Mouse (Mus musculus) effector memory CD4-positive, alpha-beta T cell, adult 7 months (primary cell): ENCODE measurements around the gene Slit1. TPM values are rescaled to one million over a fixed set of nuclear protein-coding genes. Genes with fewer than 3 reads are reported as not detected.

Source experiments
- polyA plus RNA-seq: library from polyadenylated mRNA; unstranded; fragments of 100-300 nt; shearing (Covaris generic); gene quantifications from one replicate; pipeline ENCODE4 v1.2.1, GENCODE M21; 2017

Gene Slit1
- 0.11 TPM for polyA plus RNA-seq

DNA sequence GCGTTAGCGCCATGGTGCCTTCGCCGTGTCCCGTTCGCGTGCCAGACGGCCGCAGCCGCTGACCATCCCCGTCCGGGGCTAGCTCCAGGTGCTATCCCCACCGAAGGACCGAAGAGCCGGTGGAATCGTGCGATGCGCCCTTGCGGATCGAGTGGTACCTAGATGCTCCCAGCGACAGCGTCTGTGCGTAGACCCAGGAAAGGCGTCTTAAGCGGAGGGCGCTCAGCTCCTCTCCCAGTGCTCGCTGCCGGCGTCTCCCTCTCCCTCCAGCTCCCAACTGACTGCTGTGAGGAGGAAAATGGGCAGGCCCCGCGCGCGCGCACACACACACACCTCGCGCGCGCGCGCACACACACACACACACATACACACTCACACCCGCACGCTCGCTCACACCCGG, at the start of gene Slit1:
Gene Slit1 (minus strand): TSS at position 270 of the 400 bp plus-strand sequence.

DNA sequence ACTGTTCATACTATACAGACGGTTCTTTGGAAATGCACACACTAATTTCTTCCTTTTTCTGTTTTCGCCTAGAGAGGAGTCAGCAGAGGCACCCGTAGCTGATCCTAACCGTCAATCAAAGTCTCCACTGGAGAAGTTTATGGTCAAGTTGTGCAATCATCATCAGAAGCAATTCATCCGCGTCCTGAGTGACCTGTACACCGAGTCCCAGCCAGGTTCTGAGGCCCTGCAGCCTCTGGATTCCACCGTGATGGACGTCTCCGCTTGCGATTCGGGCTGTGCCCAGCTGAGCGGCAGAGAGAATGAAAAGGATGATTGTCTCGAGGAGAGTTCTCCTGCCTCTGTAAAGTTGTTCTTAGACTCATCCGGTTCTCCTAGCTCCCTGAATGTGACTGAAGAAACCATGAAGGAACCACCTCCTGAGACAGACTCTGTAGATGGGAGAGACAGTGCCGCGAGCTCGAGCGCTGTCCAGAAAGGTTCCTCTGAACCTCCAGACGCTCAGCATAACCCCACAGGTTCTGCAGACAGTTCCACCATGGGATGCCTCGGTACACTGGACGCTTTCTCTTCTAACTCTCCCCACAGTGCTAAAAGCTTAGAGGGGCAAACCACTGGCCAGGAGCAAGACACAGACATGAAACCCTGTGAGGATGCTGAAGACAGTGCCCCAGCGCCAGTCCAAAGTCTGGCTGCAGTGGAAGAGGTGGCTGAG, 161.6 kb downstream of the Slit1 start, which contains the start of gene Gm340:
Gene Gm340 (plus strand): TSS at position 665 of the 715 bp plus-strand sequence.

Other genes with a start within 250 kb of the Slit1 start
- gene Gm340, start 161.3 kb downstream of the Slit1 start, polyA plus RNA-seq: 7.7 TPM
- 1.9 TPM for gene Arhgap19, start 58.4 kb upstream of the Slit1 start, polyA plus RNA-seq
- 5.5 TPM for gene Frat1, start 86.3 kb upstream of the Slit1 start, polyA plus RNA-seq
- gene Frat2, start 104.5 kb upstream of the Slit1 start, polyA plus RNA-seq: 69.2 TPM
- 30.7 TPM for gene Rrp12, start 152.5 kb upstream of the Slit1 start, polyA plus RNA-seq
- gene Pgam1, start 168.3 kb upstream of the Slit1 start, polyA plus RNA-seq: 146 TPM
- gene Exosc1, start 189.8 kb upstream of the Slit1 start, polyA plus RNA-seq: 64.2 TPM
- 35.3 TPM for gene Zdhhc16, start 189.8 kb upstream of the Slit1 start, polyA plus RNA-seq
- 59.3 TPM for gene Mms19, start 237.5 kb upstream of the Slit1 start, polyA plus RNA-seq
- 4.7 TPM for gene Ubtd1, start 238.1 kb upstream of the Slit1 start, polyA plus RNA-seq